Mouse (Mus musculus) embryo, embryonic 10 days (tissue): ENCODE results near the gene Galnt18.

Source experiments
- DNase-seq: peaks from one replicate; pipeline ENCODE4 v3.0.0-alpha.2; 2015; ENCODE audit warnings: low spot score

The Galnt18 gene

DNA sequence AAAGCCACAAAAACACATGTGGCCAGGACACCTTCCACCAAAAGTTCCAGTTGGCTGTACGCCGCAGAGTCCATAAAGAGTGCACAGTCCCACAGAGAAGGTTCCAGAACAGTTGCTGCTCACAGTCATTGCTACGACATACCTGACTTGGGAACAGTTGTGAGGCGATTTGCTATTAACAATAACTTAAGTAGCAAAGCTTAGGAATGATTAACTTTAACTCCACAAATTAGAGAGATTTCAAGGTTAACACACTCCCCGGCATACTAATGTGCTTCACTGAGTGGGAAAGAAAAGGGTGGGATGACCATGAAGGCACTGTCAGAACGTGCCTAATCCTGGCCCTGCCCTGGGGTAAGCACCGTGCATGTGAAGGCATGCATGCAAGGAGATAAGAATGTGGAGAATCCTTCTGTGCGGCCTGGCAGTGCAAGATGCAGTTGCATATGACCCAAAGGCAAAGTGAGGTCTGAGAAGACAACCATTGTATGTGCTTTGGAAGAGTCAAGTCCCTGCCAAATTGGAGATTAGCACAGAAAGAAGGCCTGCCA is 8.5 kb downstream of the Galnt18 start:
- no peak for DNase-seq

DNA sequence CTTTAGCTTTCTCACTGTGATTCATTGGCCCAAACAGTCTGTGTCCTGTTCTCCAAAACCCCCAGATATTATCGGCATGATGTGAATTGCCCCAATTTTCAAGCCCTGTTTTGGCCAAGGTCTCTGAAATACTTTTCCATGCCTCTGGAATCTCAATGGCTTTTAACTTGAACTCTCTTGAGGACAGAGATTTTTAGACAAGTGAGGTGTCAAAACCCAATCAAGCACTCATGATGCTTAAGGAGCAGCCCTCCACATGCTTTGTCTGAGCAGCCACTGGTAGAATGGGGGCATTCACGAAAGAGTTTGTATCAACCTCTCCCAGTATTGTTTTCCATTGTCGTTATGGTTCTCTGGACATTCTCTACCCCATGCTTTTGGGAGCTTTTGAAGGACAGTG is 9.2 kb downstream of the Galnt18 start:
- no peak for DNase-seq

DNA sequence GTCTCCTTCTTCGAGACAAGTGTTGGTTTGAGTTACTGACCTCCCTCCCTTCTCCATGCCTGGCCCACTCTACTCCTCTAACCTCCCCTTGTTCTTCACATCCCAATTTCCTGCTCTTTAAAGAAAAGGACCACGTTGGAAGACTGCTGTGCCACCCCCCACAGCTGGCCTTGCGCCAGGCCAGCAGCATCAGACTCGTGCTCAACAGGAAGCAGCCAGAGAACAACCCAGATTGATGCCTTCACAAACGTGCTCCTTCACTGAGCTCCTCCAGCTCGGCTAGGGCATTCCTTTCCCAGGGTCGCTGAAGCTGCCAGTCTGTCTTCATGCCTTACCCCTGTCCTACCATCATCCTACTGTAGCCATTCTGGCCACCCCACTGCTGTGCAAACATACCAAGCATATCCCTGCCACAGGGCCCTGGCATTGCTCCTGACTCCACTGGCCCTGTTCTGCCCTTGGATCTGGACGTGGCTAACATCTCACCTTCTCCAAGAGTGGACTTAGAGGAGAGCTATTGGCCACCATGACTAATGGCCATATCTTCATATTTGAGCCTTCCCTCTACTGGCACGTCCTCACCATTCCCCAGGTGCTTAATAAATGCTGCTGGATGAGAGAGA is 13.5 kb downstream of the Galnt18 start:
- DNase-seq, result no peak

DNA sequence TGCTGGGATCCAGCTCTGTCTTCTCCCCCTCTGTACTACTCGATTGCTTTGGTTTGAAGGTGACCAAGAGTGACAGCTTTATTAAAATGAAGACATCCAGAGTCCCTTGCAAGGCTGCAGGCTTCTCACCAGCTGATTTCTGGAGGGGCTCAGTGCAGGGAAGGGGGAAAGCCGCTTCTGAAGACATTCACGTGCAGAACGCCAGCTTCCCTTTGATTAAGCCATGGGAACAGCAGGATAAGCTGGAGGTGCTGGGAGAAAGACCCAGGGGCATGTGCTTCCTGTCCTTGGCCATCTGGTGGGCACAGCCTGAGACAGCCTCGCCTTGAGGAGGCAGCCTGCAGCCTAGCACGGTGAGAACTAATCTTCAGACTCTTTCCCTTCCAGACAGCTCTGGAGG is 17.0 kb downstream of the Galnt18 start:
- no peak for DNase-seq

DNA sequence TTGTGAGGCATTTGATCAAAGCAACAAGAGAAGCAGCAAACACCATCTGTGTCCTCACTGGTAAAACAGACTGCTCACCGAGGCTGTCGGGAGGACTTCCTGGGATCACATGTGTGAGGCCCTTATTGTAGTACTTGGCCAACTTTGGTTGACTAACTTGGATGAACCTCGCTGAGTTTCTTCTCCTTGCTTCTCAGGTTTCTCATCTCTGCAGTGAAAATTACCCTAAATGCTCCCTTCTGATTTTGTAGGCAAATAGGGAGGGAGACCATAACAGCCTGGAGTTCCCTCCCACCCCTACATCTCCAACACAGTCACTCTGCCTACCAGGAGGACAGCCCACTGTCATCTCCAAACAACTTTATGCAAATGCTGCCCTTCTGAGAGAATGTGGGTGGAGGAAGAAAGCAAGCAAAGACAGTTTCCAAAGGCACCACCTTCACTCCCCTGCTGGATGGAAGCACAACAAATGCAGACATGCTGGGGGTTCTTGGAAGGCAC is 31.2 kb downstream of the Galnt18 start:
- no peak for DNase-seq

DNA sequence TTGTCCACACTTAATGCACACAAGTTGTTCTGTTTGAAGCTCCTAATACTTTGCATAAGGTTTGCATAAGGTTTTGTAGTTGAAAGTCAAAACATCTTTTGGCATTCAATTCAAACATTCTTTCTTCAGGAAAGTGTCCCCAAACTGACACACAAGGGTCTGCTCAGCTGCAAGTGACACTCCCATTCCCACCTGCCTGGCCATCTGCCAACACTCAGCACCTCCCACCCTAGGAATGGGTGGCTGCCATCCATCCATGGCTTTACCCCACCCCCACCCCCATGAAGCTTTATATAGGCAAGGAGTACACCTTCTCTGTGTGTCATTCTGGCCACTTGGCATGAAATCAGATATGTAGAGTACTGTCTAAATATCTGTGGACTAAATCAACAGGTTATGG is 35.0 kb downstream of the Galnt18 start:
- no peak for DNase-seq

DNA sequence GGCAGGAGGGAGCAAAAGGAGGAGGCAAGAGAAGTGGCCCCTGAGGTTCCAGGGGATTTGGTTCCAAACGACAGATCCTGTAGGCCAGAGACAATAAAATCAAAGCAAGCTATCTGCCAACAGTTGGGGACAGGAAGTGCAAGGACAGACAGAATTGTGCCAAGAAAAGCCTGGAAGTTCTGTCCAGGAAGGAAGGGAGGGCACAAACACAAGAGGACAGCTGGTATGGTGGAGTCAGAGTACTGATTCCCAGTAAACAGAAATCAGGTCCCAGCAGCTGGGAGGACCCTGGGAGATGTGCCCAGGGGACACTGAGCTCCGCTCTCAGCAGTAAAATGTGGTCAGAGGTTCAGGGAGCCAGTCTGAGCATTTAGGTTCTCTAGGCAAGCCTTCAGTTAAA is 38.2 kb downstream of the Galnt18 start:
- no peak for DNase-seq

DNA sequence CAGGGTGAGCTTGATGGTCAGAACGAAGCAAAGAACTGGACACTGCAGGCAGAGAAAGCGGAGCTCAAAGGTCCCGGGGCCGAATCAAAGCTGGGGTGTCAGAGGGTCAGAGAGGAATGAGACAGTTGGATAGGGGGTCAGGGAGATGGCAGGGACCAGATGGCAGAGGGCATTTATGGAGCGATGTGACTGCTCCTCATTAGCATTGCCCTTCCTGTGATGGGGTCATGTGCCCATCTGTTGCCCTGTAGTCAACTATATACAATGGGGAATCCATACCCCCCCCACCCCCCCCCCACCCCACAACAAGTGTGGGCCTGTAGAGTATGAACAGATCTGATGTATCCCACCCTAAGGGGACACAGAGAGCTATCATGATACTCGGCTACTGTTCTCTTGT is 39.7 kb downstream of the Galnt18 start:
- DNase-seq, result peak; percentile 48

DNA sequence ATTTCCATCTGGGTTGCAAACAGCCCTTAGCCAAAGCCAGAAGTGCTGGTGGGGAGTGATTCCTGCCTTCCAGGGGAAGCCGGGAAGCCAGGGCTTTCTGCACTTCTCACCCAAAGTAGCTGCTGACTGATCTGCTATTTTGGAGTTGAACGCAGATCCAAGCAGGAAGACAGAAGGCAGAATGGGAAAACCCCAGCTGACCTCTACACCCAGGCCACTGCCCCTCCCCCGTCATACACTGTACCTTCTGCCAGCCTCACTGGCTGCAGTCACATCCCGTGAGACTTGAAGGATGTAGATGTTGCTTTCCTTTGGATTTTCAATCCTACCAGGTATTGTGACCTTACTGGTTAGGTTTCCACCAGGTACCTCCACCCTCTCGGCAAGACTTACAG is 40.4 kb downstream of the Galnt18 start:
- DNase-seq, result peak; percentile 58

DNA sequence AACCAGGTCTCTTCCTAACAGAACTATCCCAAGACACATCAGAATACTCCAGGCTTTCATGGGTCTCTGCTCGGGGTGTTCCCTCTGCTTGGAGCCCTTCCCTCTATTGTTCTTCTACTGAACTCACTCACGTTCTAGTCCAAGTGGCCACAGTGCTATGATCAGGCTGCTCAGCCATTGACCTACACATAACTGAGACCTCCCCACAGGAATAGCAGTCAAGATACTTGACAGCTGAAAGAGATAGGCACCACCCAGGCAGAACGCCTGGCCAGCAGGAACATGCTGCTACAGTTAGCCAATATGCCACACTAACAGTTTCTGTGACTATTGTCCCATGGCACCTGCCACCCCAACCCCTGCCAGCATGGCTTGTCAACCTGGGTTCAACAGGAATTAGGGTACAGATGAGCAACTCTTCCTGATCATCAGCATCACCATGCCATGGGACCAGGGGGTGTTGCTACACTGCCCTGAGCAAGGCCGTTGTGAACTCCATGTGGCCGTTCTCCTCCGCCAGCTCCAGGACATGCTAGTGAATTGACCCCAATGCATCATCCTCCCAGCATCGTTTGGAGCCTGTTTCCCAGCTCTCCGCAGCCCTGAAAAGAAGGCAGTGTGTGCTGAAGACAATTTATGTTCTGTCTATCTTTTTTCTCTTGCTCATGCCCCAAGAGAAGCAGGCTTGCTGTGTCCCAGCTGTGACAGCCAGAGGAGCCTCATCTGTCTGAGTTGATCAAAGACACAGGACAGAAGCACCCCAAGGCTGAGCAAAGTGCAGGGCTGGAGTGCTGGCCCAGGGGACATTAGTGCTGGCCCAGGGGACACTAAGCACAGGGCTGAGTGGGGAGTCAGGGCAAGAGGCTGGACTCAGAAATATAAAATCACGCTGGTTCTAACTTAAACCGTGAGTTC is 41.1 kb downstream of the Galnt18 start:
- no peak for DNase-seq

DNA sequence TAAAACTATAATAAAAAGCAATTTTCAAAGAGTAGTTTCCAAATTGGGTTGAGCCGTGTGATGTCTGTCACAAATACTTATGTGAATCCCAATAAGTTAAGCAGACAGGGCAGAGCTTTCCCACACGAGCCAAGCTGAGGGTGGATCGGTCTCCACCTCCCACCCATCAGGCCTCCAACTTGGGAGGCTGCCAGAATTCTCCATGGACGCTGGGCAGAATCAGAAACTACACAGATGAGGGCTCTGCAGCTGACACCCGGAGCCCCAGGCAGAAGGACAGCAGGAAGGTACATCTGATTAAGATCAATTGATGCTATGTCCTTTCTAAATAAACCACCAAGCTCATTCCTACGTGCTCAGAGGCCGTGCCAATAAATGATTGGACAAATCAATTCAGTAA is 42.4 kb downstream of the Galnt18 start:
- no peak for DNase-seq

DNA sequence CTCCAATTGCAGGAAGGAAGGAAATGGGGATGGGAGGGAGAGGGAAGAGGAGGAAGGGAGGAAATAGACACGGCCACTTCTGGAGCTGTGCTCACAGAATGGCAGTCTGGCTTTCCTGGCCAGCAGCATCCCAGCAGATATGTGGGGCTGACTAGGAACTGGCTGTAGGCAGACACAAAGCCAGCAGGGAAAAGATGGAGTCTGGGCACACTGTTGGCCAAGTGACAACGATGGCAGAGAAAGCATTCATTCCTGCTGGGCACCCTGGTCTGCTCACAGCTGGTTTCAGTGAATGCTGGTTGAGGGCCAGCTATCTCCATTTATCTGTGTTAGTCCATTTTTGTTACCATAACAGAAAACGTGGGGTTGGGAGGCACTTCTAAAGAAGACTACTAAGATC is 43.4 kb downstream of the Galnt18 start:
- DNase-seq, result no peak

DNA sequence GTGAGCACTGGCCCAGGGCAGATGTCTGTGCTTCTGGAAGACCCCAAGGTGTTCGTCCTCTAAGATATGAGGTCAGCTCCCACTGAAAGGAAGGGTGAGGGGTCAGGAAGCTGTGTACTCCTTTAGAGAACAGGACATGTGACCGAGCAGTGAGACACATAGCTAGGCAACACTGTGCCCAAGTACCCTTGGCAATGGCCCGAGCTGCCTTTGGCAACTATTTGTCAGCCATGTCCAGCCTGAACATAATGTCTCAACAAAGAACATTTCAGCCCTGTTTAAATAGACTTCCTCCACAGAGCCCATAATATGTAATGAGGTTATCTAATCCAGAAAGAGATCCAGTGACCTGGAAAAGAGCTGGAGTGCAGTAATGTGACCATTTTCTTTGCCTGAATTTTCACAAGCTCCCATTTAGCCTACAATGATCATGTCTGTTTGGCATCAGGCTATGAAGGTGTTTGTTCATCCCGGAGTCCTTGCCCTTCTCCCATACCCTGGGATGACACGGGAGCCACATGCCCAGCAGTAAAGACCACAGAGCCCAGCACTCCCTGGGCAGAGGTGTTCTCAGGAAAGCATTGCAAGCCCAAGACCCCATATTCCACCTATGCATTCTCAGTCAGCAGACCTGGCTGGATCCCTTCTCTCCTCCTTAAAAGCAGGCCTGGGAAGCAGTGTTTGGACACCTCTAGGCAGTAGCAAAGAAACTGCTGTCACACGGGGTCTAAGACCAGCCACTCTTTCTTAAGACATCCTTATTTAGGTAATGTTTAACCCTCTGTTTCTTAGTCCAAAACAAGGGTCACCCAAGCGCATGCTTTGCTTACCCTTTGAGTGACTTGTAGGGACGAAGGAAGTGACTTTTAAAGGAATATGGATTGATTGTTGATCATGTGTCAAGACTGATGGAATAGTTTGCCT is 49.2 kb downstream of the Galnt18 start:
- DNase-seq, result no peak

DNA sequence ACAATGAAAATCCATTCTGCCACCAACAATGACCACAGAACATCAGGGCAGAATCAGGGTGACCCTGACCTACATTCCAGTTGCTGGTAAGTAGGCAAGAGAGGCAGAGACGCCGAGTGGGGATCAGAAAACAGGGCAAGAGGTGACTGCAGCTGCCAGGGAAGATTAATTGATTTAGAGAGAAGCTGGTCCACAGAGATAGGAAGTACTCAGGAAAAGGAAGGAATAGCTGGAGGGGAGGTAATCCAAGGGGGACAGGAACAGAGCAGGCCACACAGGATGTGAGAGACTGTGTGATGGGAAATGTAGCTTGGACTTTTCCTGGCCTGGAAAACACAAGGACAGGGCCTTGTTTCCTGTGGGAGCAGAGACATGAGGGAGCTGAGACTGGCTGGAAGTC is 52.8 kb downstream of the Galnt18 start:
- DNase-seq, result peak; percentile 6

DNA sequence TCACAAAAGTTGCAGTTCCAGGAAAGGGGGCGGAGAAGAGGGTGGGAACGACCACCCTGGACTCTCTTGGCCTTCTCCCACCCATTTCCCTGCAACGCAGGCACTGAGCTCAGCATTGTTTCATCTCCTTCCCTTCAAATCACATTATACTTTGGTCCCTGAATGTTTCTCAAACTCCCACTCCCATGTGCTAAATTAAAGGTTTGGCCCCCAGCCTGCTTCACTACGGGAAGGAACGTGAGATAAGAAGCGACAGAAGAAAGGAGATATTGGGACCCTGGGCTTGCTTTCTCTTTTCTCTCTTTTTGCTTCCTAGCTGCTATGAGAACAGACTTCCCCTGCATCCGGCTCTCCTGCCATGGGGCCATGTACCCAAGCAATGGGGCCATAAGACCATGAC is 55.0 kb downstream of the Galnt18 start:
- no peak for DNase-seq

DNA sequence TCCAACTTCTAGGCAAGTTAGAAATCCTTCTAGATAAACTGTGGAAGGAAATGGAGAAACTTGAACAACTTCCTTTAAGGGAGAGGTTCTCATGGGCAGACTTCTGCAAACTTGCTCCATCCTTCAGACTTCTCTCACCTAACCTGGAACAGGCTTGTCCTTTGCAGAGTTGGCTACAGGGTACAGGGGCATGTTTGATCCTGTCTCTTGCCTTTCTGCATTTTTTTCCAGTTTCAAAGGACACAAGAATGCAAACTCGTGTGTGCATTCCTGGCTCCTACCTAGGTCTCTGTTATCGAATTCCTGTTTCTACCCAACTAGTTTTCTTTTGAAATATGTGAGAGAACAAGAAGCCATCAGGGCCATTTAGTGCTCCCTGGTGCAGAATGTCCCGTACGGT is 55.8 kb downstream of the Galnt18 start:
- no peak for DNase-seq

DNA sequence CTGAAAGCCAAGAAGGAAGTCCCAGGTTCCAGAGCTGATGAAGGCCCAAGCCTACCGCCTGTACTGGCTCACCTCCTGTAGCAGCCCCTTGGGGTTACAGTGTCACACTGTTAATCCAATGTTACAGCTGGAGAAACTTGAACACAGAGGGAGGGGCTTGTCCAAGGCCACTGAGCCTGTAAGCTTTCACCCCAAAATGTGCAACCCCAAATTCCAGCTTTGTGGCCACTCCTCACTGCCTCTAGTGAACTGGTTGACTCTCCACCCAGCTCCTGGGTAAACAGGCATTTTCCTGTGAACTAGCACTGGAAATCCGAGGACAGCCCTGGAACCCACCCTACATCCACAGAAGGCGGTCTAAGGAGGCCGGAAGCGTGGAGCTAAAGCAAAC is 58.5 kb downstream of the Galnt18 start:
- DNase-seq, result no peak

DNA sequence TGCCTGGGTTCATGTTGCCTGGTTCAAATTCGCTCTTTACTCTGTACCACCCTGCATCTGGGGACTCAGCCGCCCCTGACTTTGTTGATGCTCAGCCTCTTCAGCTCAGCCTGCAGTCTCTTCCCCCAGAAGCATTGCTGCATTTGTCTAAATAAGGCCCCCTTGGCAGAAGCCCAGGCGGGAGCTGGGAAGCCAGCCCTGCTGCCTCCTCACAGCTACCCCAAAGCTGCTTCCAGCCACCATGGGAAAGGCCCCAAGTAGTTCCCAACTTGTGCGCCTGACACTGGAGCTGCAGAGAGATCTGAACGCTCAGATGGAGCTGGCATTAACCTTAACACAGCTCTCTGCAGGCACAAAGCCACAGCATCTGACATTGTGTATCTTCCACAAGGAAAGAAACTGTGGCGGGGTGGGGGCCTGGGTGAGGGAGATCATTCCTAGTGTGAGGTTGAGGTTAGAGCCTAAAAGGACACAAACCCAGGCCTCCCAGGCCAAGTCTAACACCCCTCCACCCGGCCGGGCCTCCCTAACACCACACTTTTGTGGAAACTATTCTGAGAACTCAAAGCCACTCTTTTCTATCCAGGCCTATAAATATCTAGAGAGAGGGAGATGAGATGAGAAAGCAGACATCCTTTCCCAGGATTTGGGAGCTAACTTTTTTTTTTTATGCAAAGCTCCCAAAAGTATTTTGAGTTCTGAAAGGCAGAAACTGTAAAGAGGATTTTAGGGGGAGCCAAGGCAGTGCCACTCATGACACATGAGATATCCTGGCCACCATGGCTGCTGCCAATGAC is 59.1 kb downstream of the Galnt18 start:
- no peak for DNase-seq

DNA sequence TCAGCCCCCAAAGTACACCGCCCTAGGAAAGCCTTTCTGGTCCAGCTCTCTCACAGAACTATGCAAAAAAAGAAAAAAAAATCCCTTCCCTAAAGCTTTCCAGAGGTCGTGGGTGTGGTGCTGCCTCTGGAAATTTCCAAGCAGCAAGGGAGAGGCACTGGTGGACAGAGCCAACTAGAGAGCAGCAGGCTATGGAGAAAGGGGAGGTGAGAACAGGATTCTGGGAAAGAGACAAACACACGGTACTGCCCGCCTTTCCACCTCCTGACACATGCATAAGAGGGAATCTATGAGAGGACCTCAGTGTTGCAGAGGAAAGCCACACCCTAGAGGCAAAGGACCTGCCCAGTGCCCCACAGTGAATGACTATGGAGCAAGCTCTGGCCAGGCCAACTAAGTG is 60.9 kb downstream of the Galnt18 start:
- no peak for DNase-seq

DNA sequence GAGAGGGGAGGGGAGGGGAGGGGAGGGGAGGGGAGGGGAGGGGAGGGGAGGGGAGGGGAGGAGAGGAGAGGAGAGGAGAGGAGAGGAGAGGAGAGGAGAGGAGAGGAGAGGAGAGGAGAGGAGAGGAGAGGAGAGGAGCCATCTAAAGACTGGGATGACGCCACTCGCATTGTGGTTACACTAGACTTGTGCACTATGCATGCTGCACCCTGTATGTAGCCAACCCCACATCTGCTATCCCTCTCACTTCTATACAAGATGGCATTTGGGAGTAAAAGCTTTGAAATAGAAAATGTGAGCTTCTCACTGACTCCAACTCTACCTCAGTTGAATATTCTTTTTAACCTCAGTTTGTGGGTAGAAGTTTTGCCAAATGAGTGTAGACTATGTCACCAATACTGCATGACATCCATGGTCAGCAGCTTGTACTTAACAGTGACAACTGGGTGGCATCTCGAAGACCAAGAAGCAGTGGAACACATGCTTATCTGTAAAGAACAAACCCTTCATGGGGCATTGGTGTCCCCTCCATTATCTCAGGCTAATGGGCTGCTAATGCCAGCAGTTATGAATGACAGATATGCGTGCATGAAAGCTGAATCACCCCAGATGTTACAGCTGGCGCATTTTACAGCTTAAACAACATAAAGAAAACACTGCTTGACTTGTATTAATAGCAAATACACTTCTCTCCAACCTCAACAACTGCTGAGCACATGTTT is 65.0 kb downstream of the Galnt18 start:
- no peak for DNase-seq
